Mouse (Mus musculus) heart, postnatal 10 days (tissue): ENCODE results near the gene Cbfa2t2. TPM values are rescaled to one million over a fixed set of nuclear protein-coding genes. Genes with fewer than 3 reads are reported as not detected.

ENCODE experiments used
- DNase-seq, 2 experiments: peaks; one replicate each; pipeline ENCODE4 v3.0.0; 2021
- intact Hi-C: fragments of 180-260 bp; cut with DNase I; formaldehyde crosslinking; loops from one replicate; pipeline ENCODE4 v1.15.1; 2025
- total RNA-seq, 2 experiments: library from RNA; stranded (reverse); gene quantifications; 2 replicates each; pipeline ENCODE4 v1.2.3; 2021

The Cbfa2t2 gene
- total RNA-seq, 2 experiments from 2014 or later, result 23.5 to 25.3 TPM

DNA sequence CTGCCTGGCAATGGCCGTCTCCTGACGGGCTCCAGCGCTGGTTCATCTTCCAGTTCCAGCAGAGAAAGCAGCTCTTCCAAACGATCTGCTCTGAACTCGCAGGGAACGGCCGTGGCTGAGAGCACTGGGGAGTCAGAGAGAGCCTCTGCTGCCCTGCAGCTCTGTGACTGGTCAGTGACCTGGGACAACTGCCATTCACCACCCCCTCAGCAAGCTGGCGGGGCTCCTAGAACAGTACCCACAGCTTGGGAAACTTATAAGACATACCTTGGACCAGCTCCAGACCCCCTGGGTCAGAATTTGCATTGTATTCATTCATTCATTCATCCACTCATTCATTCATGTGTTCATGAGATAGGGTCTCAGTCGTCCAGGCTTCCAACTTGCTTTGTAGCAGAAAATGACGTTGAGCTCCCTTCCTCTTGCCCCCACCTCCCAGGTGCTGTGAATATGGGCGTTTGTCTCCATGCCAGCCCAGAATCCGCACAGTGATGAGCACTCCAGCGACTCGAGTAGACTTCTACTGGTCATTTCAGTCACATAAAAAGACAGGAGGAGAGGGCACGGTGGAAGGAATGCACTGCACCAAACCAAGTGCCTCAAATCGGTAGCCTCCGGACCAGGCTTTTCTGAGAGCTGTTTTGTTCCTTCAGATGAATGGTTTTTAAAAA, 148.8 kb downstream of the Cbfa2t2 start:
- no peak for DNase-seq
- intact Hi-C loops, result no loop called here

DNA sequence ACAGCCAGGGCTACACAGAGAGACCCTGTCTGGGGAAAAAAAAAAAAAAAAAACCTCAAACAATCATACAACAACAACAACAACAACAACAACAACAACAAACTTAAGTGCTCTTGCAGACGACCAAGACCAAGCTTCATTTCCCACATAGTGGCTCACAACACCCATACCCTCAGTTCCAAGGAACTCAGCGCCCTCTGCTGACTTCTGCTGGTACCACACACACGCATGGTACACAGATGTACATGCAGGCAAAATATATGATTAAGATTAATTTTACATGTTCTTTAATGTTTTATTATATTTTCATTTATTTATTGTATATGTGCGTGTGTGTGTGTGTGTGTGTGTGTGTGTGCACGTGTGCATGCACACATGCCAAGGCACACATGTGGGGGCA, 150.1 kb downstream of the Cbfa2t2 start:
- peak; percentile 26 to 63 for DNase-seq
- intact Hi-C loops, result no loop called here

Other genes with a start within 250 kb of the Cbfa2t2 start
- gene Bpifb1, start 245.7 kb upstream of the Cbfa2t2 start, total RNA-seq, result under 1 TPM; 0.15 to 0.24 TPM
- gene Bpifb5, start 212.7 kb upstream of the Cbfa2t2 start, total RNA-seq, result not detected
- not detected for gene Bpifb9a, start 178.6 kb upstream of the Cbfa2t2 start, total RNA-seq
- gene Bpifb9b, start 129.3 kb upstream of the Cbfa2t2 start, total RNA-seq, result not detected
- gene Cdk5rap1, start 63.5 kb upstream of the Cbfa2t2 start, total RNA-seq, result 10 to 100 TPM; 13.6 to 16.3 TPM
- gene Snta1, start 28.4 kb upstream of the Cbfa2t2 start, total RNA-seq, result 100 to 1,000 TPM in 1 of 2 experiments, 10 to 100 TPM in 1; 82.6 to 106 TPM
- under 1 TPM; 0.38 to 0.40 TPM for gene 1700003F12Rik, start 110.6 kb downstream of the Cbfa2t2 start, total RNA-seq
- gene Actl10, start 115.3 kb downstream of the Cbfa2t2 start, total RNA-seq, result under 1 TPM in 1 of 2 experiments, not detected in 1; 0.22 TPM
- gene Necab3, start 122.4 kb downstream of the Cbfa2t2 start, total RNA-seq, result 1 to 10 TPM; 1.3 to 1.8 TPM
- gene E2f1, start 133.4 kb downstream of the Cbfa2t2 start, total RNA-seq, result 10 to 100 TPM; 10.2 to 10.4 TPM
- 10 to 100 TPM; 25.7 to 26.8 TPM for gene Pxmp4, start 167.2 kb downstream of the Cbfa2t2 start, total RNA-seq
- 1 to 10 TPM; 2.2 to 2.9 TPM for gene Zfp341, start 176.8 kb downstream of the Cbfa2t2 start, total RNA-seq
- not detected for gene 4930519P11Rik, start 177.0 kb downstream of the Cbfa2t2 start, total RNA-seq
- 100 to 1,000 TPM; 125 to 126 TPM for gene Chmp4b, start 215.2 kb downstream of the Cbfa2t2 start, total RNA-seq